Mouse (Mus musculus) embryonic facial prominence, embryonic 13.5 days (tissue): Measurements from ENCODE around the gene Mov10. TPM values are rescaled to one million over a fixed set of nuclear protein-coding genes. Genes with fewer than 3 reads are reported as not detected.
"Not testable (repeated sequence)": the region's sequence is repeated elsewhere in the genome, so short reads cannot be mapped to it uniquely, and the experiment has no call there.

Source experiments
- ATAC-seq: fragments of 200-750 bp; cut with Nextera tagmentation; 2 replicates; pipeline ENCODE4 v1.8.0; 2017; ENCODE audit warnings: low read depth; ENCODE audit not compliant: insufficient number of reproducible peaks, insufficient read depth, low FRiP score, low TSS enrichment
- H3K27ac ChIP-seq: fragments of 300-500 bp; sonication (generic); 2 replicates; pipeline ENCODE4 v1.5.1; 2015; ENCODE audit warnings: moderate library complexity, mild to moderate bottlenecking, inconsistent platforms
- H3K27me3 ChIP-seq: fragments of 300-500 bp; sonication (generic); 2 replicates; pipeline ENCODE4 v1.6.1; 2015; ENCODE audit warnings: mild to moderate bottlenecking, inconsistent platforms
- H3K36me3 ChIP-seq: fragments of 300-500 bp; sonication (generic); 2 replicates; pipeline ENCODE4 v1.6.1; 2015; ENCODE audit warnings: mild to moderate bottlenecking, inconsistent platforms
- H3K4me1 ChIP-seq: fragments of 300-500 bp; sonication (generic); 2 replicates; pipeline ENCODE4 v1.6.1; 2015; ENCODE audit warnings: inconsistent platforms
- H3K4me2 ChIP-seq: fragments of 300-500 bp; sonication (generic); 2 replicates; pipeline ENCODE4 v1.6.1; 2015; ENCODE audit warnings: moderate library complexity, mild to moderate bottlenecking, inconsistent platforms
- H3K4me3 ChIP-seq: fragments of 300-500 bp; sonication (generic); 2 replicates; pipeline ENCODE4 v1.5.1; 2015; ENCODE audit warnings: mild to moderate bottlenecking, inconsistent platforms
- H3K9ac ChIP-seq: fragments of 300-500 bp; sonication (generic); 2 replicates; pipeline ENCODE4 v1.6.1; 2015; ENCODE audit warnings: mild to moderate bottlenecking, inconsistent platforms
- H3K9me3 ChIP-seq: fragments of 300-500 bp; sonication (generic); 2 replicates; pipeline ENCODE4 v1.6.1; 2016; ENCODE audit warnings: inconsistent platforms
- WGBS: fragments of 180-500 bp; shearing (Covaris S2); methylation state at CpG from one replicate; pipeline ENCODE4 v1.1.7; 2015; ENCODE audit warnings: mixed read lengths; 5-methylcytosine and 5-hydroxymethylcytosine counted together
- polyA plus RNA-seq: library from polyadenylated mRNA; unstranded; fragments of >200 nt; fragmentation: Nextera tagmentation; extraction: Ambion mirVana; gene quantifications from 2 replicates; pipeline ENCODE4 v1.2.1, GENCODE M21; 2015

Mov10 gene
- polyA plus RNA-seq, 1 experiment from 2014 or later, result 59.7 TPM

GRCm38 (mm10) chr3:104835797-104836196 lies 17.4 kb upstream of the Mov10 start:
- WGBS, result 98% methylated on average over 3 of the region's 3 CpGs
- H3K27me3 ChIP-seq, result no peaks in the 10 kb centered on the region
- no peaks in the 10 kb centered on the region for H3K9me3 ChIP-seq
- no peak overlapping the region for H3K27ac ChIP-seq
- no peak for ATAC-seq
- H3K9ac ChIP-seq, result no peak overlapping the region
- no peak overlapping the region for H3K4me2 ChIP-seq
- H3K4me3 ChIP-seq, result no peak overlapping the region
- no peaks in the 10 kb centered on the region for H3K4me1 ChIP-seq
- H3K36me3 ChIP-seq, result peaks cover 76% of the 10 kb centered on the region

GRCm38 (mm10) chr3:104822413-104822812 lies 4.0 kb upstream of the Mov10 start:
- ATAC-seq, result no peak
- H3K4me2 ChIP-seq, result no peak overlapping the region
- no peak overlapping the region for H3K27ac ChIP-seq
- 82% methylated on average over 3 of the region's 3 CpGs for WGBS
- no peaks in the 10 kb centered on the region for H3K27me3 ChIP-seq
- H3K9me3 ChIP-seq, result no peaks in the 10 kb centered on the region
- no peak overlapping the region for H3K4me3 ChIP-seq
- H3K9ac ChIP-seq, result no peak overlapping the region
- peaks cover 9% of the 10 kb centered on the region; the same call in 1 of the 2 replicates for H3K4me1 ChIP-seq
- H3K36me3 ChIP-seq, result peaks cover 38% of the 10 kb centered on the region

GRCm38 (mm10) chr3:104820426-104820825 lies 2.1 kb upstream of the Mov10 start:
- H3K4me2 ChIP-seq, result no peak overlapping the region
- no peak overlapping the region for H3K9ac ChIP-seq
- WGBS, result 58% methylated on average over 1 of the region's 1 CpGs
- H3K27ac ChIP-seq, result no peak overlapping the region
- peaks cover 22% of the 10 kb centered on the region for H3K4me1 ChIP-seq
- no peak for ATAC-seq
- H3K4me3 ChIP-seq, result no peak overlapping the region
- H3K27me3 ChIP-seq, result no peaks in the 10 kb centered on the region
- no peaks in the 10 kb centered on the region for H3K9me3 ChIP-seq
- peaks cover 22% of the 10 kb centered on the region for H3K36me3 ChIP-seq

GRCm38 (mm10) chr3:104818749-104819134 lies 379 bp upstream of the Mov10 start:
- peak overlapping the region; percentile 95 for H3K9ac ChIP-seq
- 7% methylated on average over 3 of the region's 3 CpGs for WGBS
- H3K9me3 ChIP-seq, result no peaks in the 10 kb centered on the region
- peak overlapping the region; percentile 82 for H3K4me2 ChIP-seq
- H3K36me3 ChIP-seq, result peaks cover 16% of the 10 kb centered on the region
- H3K27ac ChIP-seq, result peak overlapping the region; percentile 95
- H3K4me1 ChIP-seq, result peaks cover 27% of the 10 kb centered on the region
- ATAC-seq, result no peak
- H3K27me3 ChIP-seq, result no peaks in the 10 kb centered on the region
- peak overlapping the region; percentile 79 for H3K4me3 ChIP-seq

- Histone ChIP-seq H3K27ac (peak overlapping the region; percentile 95), H3K4me2 (peak overlapping the region; percentile 82), H3K4me1 (peaks cover 27% of the 10 kb centered on the region), H3K9me3 (no peaks in the 10 kb centered on the region), H3K36me3 (peaks cover 14% of the 10 kb centered on the region), H3K9ac (peak overlapping the region; percentile 95), H3K27me3 (no peaks in the 10 kb centered on the region), H3K4me3 (peak overlapping the region; percentile 79)
- ATAC-seq, result peak; percentile 80
- WGBS, result 0% methylated on average over 38 of the region's 46 CpGs
Observed at GRCm38 (mm10) chr3:104817481-104817990, 827 bp downstream of the Mov10 start.

- 96% methylated on average over 7 of the region's 7 CpGs for WGBS
- peak overlapping the region; percentile 5; the same call in 1 of the 2 replicates for H3K4me2 ChIP-seq
- H3K36me3 ChIP-seq, result 0 out of 2 replicates have a peak, but pooled peaks cover 3% of the 10 kb centered on the region
- peaks cover 27% of the 10 kb centered on the region for H3K4me1 ChIP-seq
- no peak for ATAC-seq
- no peak overlapping the region for H3K4me3 ChIP-seq
- H3K27me3 ChIP-seq, result no peaks in the 10 kb centered on the region
- no peak overlapping the region for H3K9ac ChIP-seq
- no peak overlapping the region for H3K27ac ChIP-seq
- H3K9me3 ChIP-seq, result no peaks in the 10 kb centered on the region
Observed at GRCm38 (mm10) chr3:104816130-104816529, 2.2 kb downstream of the Mov10 start.

- 85% methylated on average over 2 of the region's 2 CpGs for WGBS
Observed at GRCm38 (mm10) chr3:104815346-104815745, 3.0 kb downstream of the Mov10 start.

GRCm38 (mm10) chr3:104814746-104815145 lies 3.6 kb downstream of the Mov10 start:
- H3K27me3 ChIP-seq, result no peaks in the 10 kb centered on the region
- H3K27ac ChIP-seq, result no peak overlapping the region
- 88% methylated on average over 1 of the region's 1 CpGs for WGBS
- H3K4me2 ChIP-seq, result no peak overlapping the region
- H3K9me3 ChIP-seq, result no peaks in the 10 kb centered on the region
- no peak for ATAC-seq
- peaks cover 27% of the 10 kb centered on the region for H3K4me1 ChIP-seq
- no peaks in the 10 kb centered on the region for H3K36me3 ChIP-seq
- H3K9ac ChIP-seq, result no peak overlapping the region
- H3K4me3 ChIP-seq, result no peak overlapping the region

More at GRCm38 (mm10) chr3:104815346-104815745, 3.0 kb downstream of the Mov10 start:
- ATAC-seq, result no peak
- Histone ChIP-seq H3K36me3 (no peaks in the 10 kb centered on the region), H3K27me3 (no peaks in the 10 kb centered on the region), H3K27ac (no peak overlapping the region), H3K9ac (no peak overlapping the region), H3K4me2 (no peak overlapping the region), H3K9me3 (no peaks in the 10 kb centered on the region), H3K4me1 (peaks cover 27% of the 10 kb centered on the region), H3K4me3 (no peak overlapping the region)

- H3K36me3 ChIP-seq, ATAC-seq, H3K4me2 ChIP-seq, H3K4me3 ChIP-seq, H3K9ac ChIP-seq, H3K9me3 ChIP-seq, H3K27me3 ChIP-seq, H3K27ac ChIP-seq: not testable (repeated sequence)
- peaks cover 18% of the 10 kb centered on the region for H3K4me1 ChIP-seq
- 93% methylated on average over 7 of the region's 7 CpGs for WGBS
Observed at GRCm38 (mm10) chr3:104813227-104813626, 5.1 kb downstream of the Mov10 start.

GRCm38 (mm10) chr3:104812254-104812653 lies 6.1 kb downstream of the Mov10 start:
- Histone ChIP-seq H3K27ac (peak overlapping the region; percentile 48; the same call in 1 of the 2 replicates), H3K4me3 (no peak overlapping the region), H3K4me1 (peaks cover 17% of the 10 kb centered on the region), H3K9ac (no peak overlapping the region), H3K9me3 (no peaks in the 10 kb centered on the region), H3K36me3 (no peaks in the 10 kb centered on the region), H3K27me3 (no peaks in the 10 kb centered on the region), H3K4me2 (no peak overlapping the region)
- ATAC-seq, result no peak
- 82% methylated on average over 4 of the region's 4 CpGs for whole genome bisulfite sequencing

- Histone ChIP-seq H3K9me3 (no peaks in the 10 kb centered on the region), H3K4me1 (peaks cover 12% of the 10 kb centered on the region), H3K9ac (no peak overlapping the region), H3K4me2 (no peak overlapping the region), H3K4me3 (no peak overlapping the region), H3K36me3 (no peaks in the 10 kb centered on the region), H3K27ac (no peak overlapping the region), H3K27me3 (no peaks in the 10 kb centered on the region)
- 0 out of 2 replicates have a peak, but pooled peaks have one; percentile 32 for ATAC-seq
- WGBS, result 31% methylated on average over 3 of the region's 3 CpGs
Observed at GRCm38 (mm10) chr3:104811752-104812151, 6.6 kb downstream of the Mov10 start.

GRCm38 (mm10) chr3:104805539-104805938 lies 12.8 kb downstream of the Mov10 start:
- Histone ChIP-seq H3K9ac (no peak overlapping the region), H3K9me3 (no peaks in the 10 kb centered on the region), H3K4me2 (no peak overlapping the region), H3K4me3 (no peak overlapping the region), H3K36me3 (peaks cover 42% of the 10 kb centered on the region), H3K27me3 (no peaks in the 10 kb centered on the region), H3K27ac (no peak overlapping the region), H3K4me1 (no peaks in the 10 kb centered on the region)
- ATAC-seq, result no peak
- WGBS, result 79% methylated on average over 9 of the region's 9 CpGs
